Mouse (Mus musculus): ENCODE measurements around the gene Cyp2w1.

Gene Cyp2w1

GRCm38 (mm10) chr5:139364911-139365571 lies 12.6 kb downstream of the Cyp2w1 start:
- no peak for DNase-seq (ENCODE audit: low read depth)

DNA sequence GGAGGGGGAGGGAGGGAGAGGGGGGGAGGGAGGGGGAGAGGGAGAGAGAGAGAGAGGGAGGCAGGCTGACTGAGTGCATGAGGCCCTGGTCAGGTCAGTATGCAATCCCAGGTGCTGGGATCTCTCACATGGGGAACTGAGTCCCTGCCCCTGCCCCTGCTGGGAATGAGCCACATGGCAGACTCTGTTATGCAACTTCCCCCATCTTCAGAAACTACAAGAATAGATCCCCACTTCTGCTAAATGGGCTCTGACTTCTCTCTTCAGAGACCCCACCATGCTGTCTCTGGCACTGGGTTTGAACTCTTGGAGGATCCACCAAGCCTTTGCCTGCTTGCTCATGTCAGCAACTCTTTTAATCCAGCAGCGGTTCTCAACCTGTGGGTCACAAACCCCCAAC lies 13.4 kb downstream of the Cyp2w1 start:
- DNase-seq (ENCODE audit: low read depth), result no peak

DNA sequence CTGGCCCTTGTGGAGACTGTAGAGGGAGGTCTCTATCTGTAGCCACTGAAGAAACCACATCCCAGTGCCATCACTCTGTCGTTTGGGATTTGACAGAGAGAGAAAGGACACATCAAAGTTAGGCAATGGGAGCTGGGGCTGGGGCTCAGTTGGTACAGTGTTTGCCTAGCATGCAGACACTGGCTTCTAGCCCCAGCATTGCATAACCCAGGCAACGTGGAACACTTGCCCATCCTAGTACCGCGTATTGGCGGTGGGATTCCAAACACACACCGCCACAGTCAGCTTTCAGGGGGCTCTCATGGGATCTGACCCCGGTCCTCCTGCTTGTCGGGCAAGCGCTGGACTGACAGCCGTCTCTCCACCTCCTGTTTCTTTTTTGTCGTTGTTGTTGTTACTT lies 14.1 kb downstream of the Cyp2w1 start:
- DNase-seq (ENCODE audit: low read depth), result no peak

GRCm38 (mm10) chr5:139367884-139368458 lies 15.6 kb downstream of the Cyp2w1 start:
- no peak for DNase-seq (ENCODE audit: low read depth)

DNA sequence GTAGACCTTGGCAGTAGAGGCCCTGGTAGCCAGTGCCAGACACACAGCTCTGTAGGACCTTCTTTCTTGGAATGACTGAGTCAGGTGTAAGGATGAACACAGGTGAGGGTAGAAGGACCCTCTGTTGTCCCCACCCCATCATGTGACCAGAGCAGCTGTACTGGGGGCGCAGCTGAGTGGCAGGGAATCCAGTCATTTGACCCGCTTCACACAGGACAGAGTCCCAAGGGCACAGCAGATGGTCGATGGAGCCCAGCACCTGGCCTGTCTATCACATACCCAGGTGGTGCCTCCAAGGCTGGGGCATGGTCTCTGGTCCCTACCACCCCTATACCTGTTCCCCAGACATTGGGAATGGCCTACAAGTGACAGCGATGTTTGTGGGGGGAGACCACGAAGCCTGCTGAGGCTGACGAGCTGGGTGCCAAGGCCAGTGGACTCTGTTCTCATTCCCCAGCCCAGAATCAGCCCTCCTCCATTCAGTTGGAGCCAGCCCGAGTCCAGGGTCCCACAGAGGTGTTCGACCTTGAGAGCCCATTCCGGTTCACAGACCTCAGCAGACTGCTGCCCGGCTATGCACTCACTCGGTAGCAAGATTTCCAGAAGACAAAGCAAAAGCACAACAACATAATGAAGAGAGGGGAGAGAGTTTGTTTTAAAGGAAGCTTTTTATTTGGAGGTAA lies 16.4 kb downstream of the Cyp2w1 start:
- DNase-seq (ENCODE audit: low read depth), result no peak

- no peak for DNase-seq (ENCODE audit: low read depth)
Observed at GRCm38 (mm10) chr5:139370336-139370735, 17.9 kb downstream of the Cyp2w1 start.

DNA sequence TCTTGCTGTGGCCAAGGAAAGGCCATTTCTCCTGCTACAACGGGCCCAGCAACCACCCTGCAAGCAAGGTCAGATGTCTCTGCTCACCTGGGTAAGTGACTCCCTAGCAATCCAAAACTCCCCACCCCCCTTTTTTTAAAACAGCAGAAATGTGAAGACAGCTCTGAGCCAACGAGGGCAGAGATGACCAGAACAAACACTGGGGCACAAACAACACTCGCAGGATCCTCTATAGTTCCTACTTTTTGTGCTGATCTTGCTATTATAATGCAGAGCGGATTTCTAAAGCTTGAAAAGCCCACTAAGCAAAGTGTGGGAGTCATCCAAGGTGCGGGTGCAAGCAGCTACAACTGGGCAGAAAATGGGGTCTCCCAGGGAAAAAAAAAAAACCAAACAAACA lies 18.7 kb downstream of the Cyp2w1 start:
- no peak for DNase-seq (ENCODE audit: low read depth)

GRCm38 (mm10) chr5:139371631-139372401 lies 19.4 kb downstream of the Cyp2w1 start:
- peak; percentile 86 for DNase-seq (ENCODE audit: low read depth)

- DNase-seq (ENCODE audit: low read depth), result no peak
Observed at GRCm38 (mm10) chr5:139373126-139373525, 20.7 kb downstream of the Cyp2w1 start.

DNA sequence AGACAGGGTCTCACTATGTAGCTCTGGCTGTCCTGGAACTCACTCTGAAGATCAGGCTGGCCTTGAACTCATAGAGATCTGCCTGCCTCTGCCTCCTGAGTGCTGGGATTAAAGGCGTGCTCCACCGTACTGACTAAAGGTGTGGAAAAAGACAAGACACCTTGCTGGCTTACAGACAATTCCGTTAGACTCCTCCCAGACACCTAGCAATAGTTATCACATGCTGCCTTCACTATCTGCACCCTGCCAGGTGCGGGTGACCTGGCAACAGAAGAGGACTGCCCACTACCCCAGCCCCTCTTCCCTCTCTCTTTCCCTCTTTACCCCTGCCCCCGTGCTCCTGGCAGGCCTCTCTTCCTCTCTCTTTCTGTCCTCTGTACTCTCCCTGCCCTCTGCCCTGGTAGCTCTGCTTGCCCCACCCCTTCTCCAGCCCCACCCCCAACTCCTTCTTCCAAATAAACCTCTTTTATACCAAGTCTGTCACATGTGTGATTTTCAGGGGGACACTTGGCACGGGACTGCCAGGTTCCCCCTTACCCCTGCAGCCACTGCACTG lies 21.6 kb downstream of the Cyp2w1 start:
- DNase-seq (ENCODE audit: low read depth), result no peak

DNA sequence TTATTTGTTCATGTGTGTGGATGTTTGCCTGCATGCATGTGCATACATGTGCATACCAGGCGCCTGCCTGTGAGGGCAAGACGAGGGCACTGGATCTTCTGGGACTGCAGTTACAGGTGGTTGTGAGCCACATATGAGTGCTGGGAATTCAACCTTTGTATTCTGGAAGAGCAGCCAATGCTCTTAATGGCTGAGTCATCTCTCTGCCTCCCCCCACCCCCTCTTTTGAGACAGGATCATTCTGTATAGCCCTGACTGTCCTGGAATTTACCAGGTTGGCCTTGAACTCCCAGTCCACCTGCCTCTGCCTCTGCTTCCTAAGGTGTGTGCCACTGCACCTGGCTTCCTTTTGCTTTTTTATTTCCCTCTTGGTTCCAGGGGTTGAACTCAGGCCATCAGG lies 22.4 kb downstream of the Cyp2w1 start:
- DNase-seq (ENCODE audit: low read depth), result no peak

GRCm38 (mm10) chr5:139377468-139378270 lies 25.3 kb downstream of the Cyp2w1 start, which contains the start of gene Gpr146:
Gpr146 (plus strand) TSS chr5:139377697.
- DNase-seq (ENCODE audit: low read depth), result no peak

DNA sequence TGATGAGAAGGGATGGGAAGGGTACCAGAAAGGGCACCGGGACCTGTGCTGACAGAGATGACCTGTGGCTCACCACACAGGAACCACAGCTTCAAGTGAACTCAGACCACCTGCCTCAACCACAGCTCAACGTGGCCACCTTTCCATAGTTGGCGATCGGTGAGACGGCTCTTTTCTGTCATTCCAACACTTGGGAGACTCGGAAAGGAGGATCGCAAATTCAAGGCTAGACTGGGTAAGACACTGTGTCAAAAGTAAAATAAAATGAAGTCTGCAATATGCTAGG lies 25.8 kb downstream of the Cyp2w1 start:
- DNase-seq (ENCODE audit: low read depth), result no peak

DNA sequence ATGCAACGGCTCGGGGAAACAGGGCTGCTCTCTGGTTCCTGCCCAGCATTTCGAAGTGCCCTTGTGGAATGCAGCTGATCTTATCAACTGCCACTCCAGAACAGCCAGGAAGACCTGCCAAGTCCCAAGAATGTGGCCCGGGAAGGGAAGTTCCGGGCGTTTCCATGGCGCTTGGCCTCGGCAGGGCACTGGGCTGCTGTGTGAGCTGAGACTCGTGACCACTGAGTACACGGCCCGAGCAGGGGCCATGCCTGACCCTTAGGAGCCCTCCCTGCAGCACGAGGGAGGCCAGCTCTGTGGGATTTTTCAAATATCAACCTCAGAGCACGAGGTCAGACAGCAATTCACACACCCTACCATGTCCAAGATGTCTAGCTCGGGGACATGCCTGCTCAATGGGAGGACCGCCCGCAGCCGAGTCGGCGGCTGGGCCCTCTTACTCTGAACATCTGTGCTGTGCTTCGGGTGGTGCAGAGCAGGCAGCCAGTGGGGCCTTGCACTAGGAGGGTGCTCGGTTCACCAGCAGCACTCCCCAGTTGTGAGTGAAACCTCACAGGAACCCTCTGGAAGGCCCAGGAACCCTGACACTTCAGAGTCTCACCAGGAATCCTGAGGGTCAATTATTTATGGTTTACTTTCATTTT lies 26.7 kb downstream of the Cyp2w1 start:
- DNase-seq (ENCODE audit: low read depth), result no peak

DNA sequence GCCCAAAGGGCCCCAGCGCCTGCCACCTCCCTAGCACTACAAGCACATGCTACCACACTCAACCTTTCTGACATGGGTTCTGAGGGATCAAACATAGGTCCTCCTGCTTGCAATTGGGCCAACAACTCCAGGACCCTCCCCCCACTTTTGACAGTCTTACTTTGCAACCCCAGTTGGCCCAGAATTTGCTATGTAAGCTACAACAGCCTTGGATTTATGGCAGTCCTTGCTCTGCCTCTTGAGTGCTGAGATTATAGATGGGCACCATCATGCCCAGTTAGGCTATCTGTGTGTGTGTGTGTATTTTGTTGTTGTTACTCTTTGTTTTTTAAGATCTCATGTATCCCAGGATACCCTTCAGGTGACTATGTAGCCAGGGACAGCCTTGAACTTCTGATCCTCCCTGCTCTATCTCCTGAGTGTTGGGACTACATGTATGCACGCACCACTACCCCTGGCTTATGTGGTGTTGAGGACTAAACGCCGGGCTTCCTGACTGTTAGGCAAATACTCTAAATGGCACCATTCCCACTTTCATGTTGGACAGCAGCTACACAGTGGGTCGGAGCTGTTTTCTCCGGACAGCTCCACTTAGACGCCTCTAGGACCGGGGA lies 27.5 kb downstream of the Cyp2w1 start:
- DNase-seq (ENCODE audit: low read depth), result no peak

DNA sequence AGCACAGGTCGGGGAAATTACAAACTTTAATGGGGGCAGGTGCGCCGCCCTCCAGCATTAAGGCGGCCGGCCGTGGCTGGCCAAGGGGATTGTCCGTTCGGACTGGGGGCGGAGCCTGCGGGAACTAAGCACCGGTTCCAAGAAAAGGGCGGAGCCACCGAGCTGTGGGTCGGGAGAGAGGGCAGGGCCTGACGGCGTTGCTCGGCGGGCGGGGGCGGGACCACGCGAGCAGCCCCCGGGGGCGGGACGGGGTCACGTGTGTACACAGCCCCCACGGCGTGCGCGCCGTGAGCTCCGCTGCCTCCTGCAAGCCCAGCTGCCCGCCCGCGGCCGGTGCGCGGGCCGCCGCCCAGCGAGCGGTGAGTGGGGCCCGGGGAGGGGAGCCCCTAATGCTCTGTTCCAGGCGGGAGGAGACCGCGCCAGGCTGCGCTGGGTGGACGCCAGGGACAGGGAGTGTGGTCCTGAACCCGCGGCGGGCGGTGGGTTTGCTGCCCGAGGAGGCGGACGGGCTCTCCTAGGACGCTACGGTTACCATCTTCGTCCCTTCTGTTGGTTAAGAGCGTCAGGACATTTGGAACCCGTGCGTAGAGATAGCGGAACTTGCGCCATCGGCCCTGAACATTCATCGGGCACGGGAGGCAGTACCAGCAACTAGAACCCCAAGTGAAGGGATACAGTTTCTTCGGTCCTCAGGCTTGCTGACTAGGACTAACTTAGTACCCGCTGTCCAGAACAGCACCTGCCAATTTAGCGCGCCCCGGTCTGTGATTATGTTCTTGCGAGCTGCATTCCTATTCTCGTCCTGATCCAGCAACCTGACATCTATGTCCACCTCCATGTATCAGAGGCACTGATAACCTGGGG lies 28.2 kb downstream of the Cyp2w1 start:
- peak; percentile 96 for DNase-seq (ENCODE audit: low read depth)

- peak; percentile 86 for DNase-seq (ENCODE audit: low read depth)
Observed at GRCm38 (mm10) chr5:139381586-139382513, 29.4 kb downstream of the Cyp2w1 start.

GRCm38 (mm10) chr5:139382760-139383159 lies 30.3 kb downstream of the Cyp2w1 start:
- peak; percentile 85 for DNase-seq (ENCODE audit: low read depth)

DNA sequence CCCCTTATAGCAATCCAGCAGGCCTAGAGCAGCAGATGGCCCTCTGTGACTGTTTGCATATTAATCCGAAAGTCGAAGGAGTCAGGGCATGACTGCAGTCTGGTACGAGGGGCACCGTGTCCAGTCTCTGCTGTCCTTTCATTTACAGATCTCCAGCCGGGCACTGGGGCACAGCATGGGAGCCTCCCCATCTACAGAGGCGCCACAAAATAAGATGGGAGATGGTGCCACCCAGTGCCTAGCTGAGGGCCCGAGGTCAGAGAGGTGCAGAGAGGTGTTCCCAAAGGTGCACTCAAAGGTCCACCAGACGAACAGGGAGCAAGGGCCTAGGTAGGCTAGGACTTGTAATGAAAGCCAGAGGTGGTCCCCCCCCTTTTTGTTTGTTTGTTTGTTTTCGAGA lies 30.8 kb downstream of the Cyp2w1 start:
- no peak for DNase-seq (ENCODE audit: low read depth)

All from c-Kit-positive CD71-positive TER-119-negative erythroid progenitor cells, embryonic 14.5 days (primary cell).